Mouse (Mus musculus) intestine, embryonic 16.5 days (tissue): ENCODE data around the gene Prr12. TPM values are rescaled to one million over a fixed set of nuclear protein-coding genes. Genes with fewer than 3 reads are reported as not detected.
A peak's percentile ranks its signal among the peaks of the same experiment; 100 is the strongest.

Source experiments
- ATAC-seq: fragments of 200-750 bp; cut with Nextera tagmentation; 2 replicates; pipeline ENCODE4 v1.8.0; 2017; ENCODE audit warnings: moderate TSS enrichment, moderate library complexity
- H3K27ac ChIP-seq: fragments of 300-500 bp; sonication (generic); 2 replicates; pipeline ENCODE4 v1.5.1; 2014; ENCODE audit warnings: mild to moderate bottlenecking, low read length
- H3K27me3 ChIP-seq: fragments of 300-500 bp; sonication (generic); replicated peaks from 2 replicates; pipeline ENCODE4 v1.6.1; 2014; ENCODE audit warnings: low read length, control low read depth, mixed read lengths; ENCODE audit not compliant: control insufficient read depth, insufficient read depth
- H3K36me3 ChIP-seq: fragments of 300-500 bp; sonication (generic); 2 replicates; pipeline ENCODE4 v1.6.1; 2014; ENCODE audit warnings: low read length, control low read depth; ENCODE audit not compliant: control insufficient read depth, insufficient read depth
- H3K4me1 ChIP-seq: fragments of 300-500 bp; sonication (generic); 2 replicates; pipeline ENCODE4 v1.6.1; 2014; ENCODE audit warnings: low read length, control low read depth, mixed read lengths; ENCODE audit not compliant: control insufficient read depth, insufficient read depth
- H3K4me2 ChIP-seq: fragments of 300-500 bp; sonication (generic); 2 replicates; pipeline ENCODE4 v1.6.1; 2014; ENCODE audit warnings: low read depth, low read length, control low read depth
- H3K4me3 ChIP-seq: fragments of 300-500 bp; sonication (generic); 2 replicates; pipeline ENCODE4 v1.5.1; 2014; ENCODE audit warnings: mild to moderate bottlenecking, low read length
- H3K9ac ChIP-seq: fragments of 300-500 bp; sonication (generic); 2 replicates; pipeline ENCODE4 v1.6.1; 2014; ENCODE audit warnings: low read depth, low read length
- H3K9me3 ChIP-seq: fragments of 300-500 bp; sonication (generic); 2 replicates; pipeline ENCODE4 v1.6.1; 2016; ENCODE audit warnings: low read length, control low read depth; ENCODE audit not compliant: control insufficient read depth
- WGBS: fragments of 180-500 bp; shearing (Covaris S2); extraction: QIAGEN DNeasy Blood & Tissue Kit; methylation state at CpG from one replicate; pipeline ENCODE4 v1.1.7; 2014; 5-methylcytosine and 5-hydroxymethylcytosine counted together
- polyA plus RNA-seq: library from polyadenylated mRNA; unstranded; fragments of >200 nt; fragmentation: Nextera tagmentation; extraction: Ambion mirVana; gene quantifications from 2 replicates; pipeline ENCODE4 v1.2.1, GENCODE M21; 2015

Gene Prr12
- polyA plus RNA-seq, 1 experiment from 2014 or later = 6.3 TPM

- H3K36me3 ChIP-seq = peaks cover under 1% of the 10 kb centered on the region; the same call in 1 of the 2 replicates
- no peak overlapping the region for H3K4me3 ChIP-seq
- no peaks in the 10 kb centered on the region for H3K4me1 ChIP-seq
- no peak overlapping the region for H3K27ac ChIP-seq
- 79% methylated on average over 2 of the region's 2 CpGs for WGBS
- no peak for ATAC-seq
- no peaks in the 10 kb centered on the region for H3K9me3 ChIP-seq
- H3K27me3 ChIP-seq = no peaks in the 10 kb centered on the region
- no peak overlapping the region for H3K4me2 ChIP-seq
- H3K9ac ChIP-seq = no peak overlapping the region
Measured at GRCm38 (mm10) chr7:45069671-45070070, 17.0 kb upstream of the Prr12 start.

GRCm38 (mm10) chr7:45068000-45068318 lies 15.3 kb upstream of the Prr12 start:
- H3K27me3 ChIP-seq = no peaks in the 10 kb centered on the region
- no peak overlapping the region for H3K4me2 ChIP-seq
- H3K4me3 ChIP-seq = no peak overlapping the region
- H3K9ac ChIP-seq = no peak overlapping the region
- peak; percentile 41; the same call in 1 of the 2 replicates for ATAC-seq
- H3K36me3 ChIP-seq = no peaks in the 10 kb centered on the region
- WGBS = 36% methylated on average over 5 of the region's 5 CpGs
- H3K9me3 ChIP-seq = no peaks in the 10 kb centered on the region
- peaks cover 4% of the 10 kb centered on the region for H3K4me1 ChIP-seq
- no peak overlapping the region for H3K27ac ChIP-seq

- Histone ChIP-seq H3K4me3 (no peak overlapping the region), H3K27ac (no peak overlapping the region), H3K27me3 (no peaks in the 10 kb centered on the region), H3K36me3 (no peaks in the 10 kb centered on the region), H3K9ac (no peak overlapping the region), H3K4me2 (no peak overlapping the region), H3K4me1 (peaks cover 4% of the 10 kb centered on the region), H3K9me3 (no peaks in the 10 kb centered on the region)
- 82% methylated on average over 4 of the region's 4 CpGs for WGBS
- no peak for ATAC-seq
Measured at GRCm38 (mm10) chr7:45067190-45067999, 14.7 kb upstream of the Prr12 start.

- Histone ChIP-seq H3K9me3 (no peaks in the 10 kb centered on the region), H3K27ac (peak within 1 kb of the TSS; percentile 92), H3K27me3 (no peaks in the 10 kb centered on the region), H3K4me2 (peak within 1 kb of the TSS; percentile 57), H3K9ac (peak within 1 kb of the TSS; percentile 77), H3K4me3 (peak within 1 kb of the TSS; percentile 74), H3K36me3 (no peaks in the 10 kb centered on the region), H3K4me1 (peaks cover 12% of the 10 kb centered on the region)
- peak; percentile 90 for ATAC-seq
- under 1% methylated on average over 31 of the region's 31 CpGs for WGBS
Measured at GRCm38 (mm10) chr7:45062239-45062835, 9.7 kb upstream of the Prr12 start, which contains the start of the genes Nosip and Prrg2. Gene Nosip, plus strand, starts transcription at chr7:45062429. Gene Prrg2, minus strand, starts transcription at chr7:45062677.

- H3K4me2 ChIP-seq = peak overlapping the region; percentile 57
- WGBS = 10% methylated on average over 11 of the region's 11 CpGs
- H3K4me3 ChIP-seq = peak overlapping the region; percentile 74
- H3K9me3 ChIP-seq = no peaks in the 10 kb centered on the region
- H3K4me1 ChIP-seq = peaks cover 12% of the 10 kb centered on the region
- no peaks in the 10 kb centered on the region for H3K27me3 ChIP-seq
- H3K27ac ChIP-seq = peak overlapping the region; percentile 92
- H3K36me3 ChIP-seq = no peaks in the 10 kb centered on the region
- ATAC-seq = peak; percentile 62
- H3K9ac ChIP-seq = peak overlapping the region; percentile 77
Measured at GRCm38 (mm10) chr7:45061532-45062075, 8.9 kb upstream of the Prr12 start.

GRCm38 (mm10) chr7:45060632-45061122 lies 8.0 kb upstream of the Prr12 start:
- WGBS = 79% methylated on average over 6 of the region's 6 CpGs
- Histone ChIP-seq H3K4me3 (no peak overlapping the region; the same call in 1 of the 2 replicates), H3K36me3 (no peaks in the 10 kb centered on the region), H3K27me3 (no peaks in the 10 kb centered on the region), H3K9me3 (no peaks in the 10 kb centered on the region), H3K9ac (0 out of 2 replicates have a peak overlapping the region, but pooled peaks have one; percentile 77), H3K27ac (no peak overlapping the region), H3K4me1 (peaks cover 12% of the 10 kb centered on the region), H3K4me2 (peak overlapping the region; percentile 57)
- no peak for ATAC-seq

GRCm38 (mm10) chr7:45058607-45059571 lies 6.2 kb upstream of the Prr12 start:
- H3K4me3 ChIP-seq = no peak overlapping the region
- H3K9ac ChIP-seq = no peak overlapping the region
- no peak overlapping the region for H3K27ac ChIP-seq
- H3K4me2 ChIP-seq = no peak overlapping the region
- H3K9me3 ChIP-seq = no peaks in the 10 kb centered on the region
- no peaks in the 10 kb centered on the region for H3K36me3 ChIP-seq
- peaks cover 14% of the 10 kb centered on the region for H3K4me1 ChIP-seq
- WGBS = 72% methylated on average over 10 of the region's 10 CpGs
- ATAC-seq = no peak
- H3K27me3 ChIP-seq = no peaks in the 10 kb centered on the region

GRCm38 (mm10) chr7:45056972-45057348 lies 4.3 kb upstream of the Prr12 start:
- Histone ChIP-seq H3K9ac (no peak overlapping the region; the same call in 1 of the 2 replicates), H3K9me3 (no peaks in the 10 kb centered on the region), H3K4me1 (peaks cover 12% of the 10 kb centered on the region), H3K4me2 (no peak overlapping the region), H3K27ac (no peak overlapping the region), H3K36me3 (no peaks in the 10 kb centered on the region), H3K4me3 (no peak overlapping the region), H3K27me3 (no peaks in the 10 kb centered on the region)
- no peak for ATAC-seq
